Mouse (Mus musculus) T-cell, adult 2 months (primary cell): ENCODE results near the gene Gpr19.
A peak's percentile ranks its signal among the peaks of the same experiment; 100 is the strongest.

Source experiments
- DNase-seq: peaks from one replicate; pipeline ENCODE4 v3.0.0; 2022; ENCODE audit warnings: low spot score

Gpr19 gene

DNA sequence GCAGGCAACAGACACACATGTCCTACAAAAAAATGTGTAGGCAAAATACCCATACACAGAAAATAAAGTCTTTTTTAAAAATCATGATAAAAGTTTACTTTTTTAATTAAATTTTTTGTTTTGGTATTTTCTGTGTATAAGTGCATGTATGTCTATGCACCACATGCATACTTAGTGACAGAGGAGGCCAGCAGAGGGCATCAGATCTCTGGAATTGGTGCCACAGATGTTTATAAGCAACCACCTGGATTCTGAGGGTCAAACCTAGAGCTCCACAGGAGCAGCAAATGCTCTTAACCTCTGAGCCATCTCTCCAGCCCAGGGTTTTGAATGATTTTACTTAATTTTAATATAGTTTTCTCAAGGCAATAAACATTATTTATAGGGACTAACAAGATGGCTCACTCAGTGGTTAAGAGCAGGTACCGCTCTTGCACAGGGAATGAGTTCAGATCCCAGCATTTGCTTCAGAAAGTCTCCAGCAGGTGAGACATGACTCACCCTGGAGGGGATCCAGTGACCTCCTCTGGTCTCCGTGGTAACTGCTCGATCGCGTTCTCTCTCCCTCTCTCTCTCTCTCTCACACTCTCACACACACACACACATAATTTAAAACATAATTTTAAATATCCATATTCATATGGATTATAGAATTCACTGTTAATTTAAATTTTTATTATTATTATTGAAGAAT lies 50.0 kb downstream of the Gpr19 start:
- peak; percentile 15 for DNase-seq

DNA sequence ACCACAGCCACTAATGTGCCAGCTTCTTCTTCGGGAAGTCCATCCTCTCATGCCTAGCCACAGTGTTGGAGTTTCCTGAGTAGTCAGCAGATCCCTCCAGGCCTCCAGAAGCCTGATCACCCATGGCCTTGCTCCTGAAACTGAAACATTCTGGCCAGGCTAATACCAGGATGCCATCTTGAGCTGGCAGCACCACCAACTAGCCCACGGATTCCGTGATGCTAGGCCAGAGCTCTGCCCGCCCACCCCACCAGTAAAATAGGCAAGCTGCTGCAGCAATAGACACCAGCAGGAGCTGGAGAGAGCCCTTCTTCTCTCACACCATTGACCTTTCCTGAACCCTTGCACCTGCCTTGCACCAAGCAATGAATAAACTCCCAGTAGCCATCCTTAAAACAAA lies 50.8 kb downstream of the Gpr19 start:
- DNase-seq: no peak

DNA sequence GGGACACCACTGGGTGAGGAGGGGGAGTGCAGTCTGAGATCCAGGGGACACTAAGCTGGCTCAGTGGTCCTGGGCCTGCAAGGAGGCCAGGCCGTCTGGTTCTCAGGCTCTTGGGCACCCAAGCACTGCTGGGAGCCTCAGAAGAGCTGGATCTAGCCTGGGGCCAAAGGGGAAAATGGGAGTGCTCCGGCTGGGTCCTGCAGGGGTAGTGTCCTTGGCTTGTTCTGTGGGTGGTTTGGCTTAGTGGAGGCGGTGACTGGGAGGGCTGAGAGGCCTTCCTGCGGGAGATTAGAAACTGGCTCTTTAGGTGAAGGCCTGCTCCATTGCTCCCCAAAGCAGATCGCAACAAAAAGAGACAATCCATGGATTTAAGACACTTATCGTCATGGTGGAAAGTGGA lies 52.1 kb downstream of the Gpr19 start:
- DNase-seq: no peak

DNA sequence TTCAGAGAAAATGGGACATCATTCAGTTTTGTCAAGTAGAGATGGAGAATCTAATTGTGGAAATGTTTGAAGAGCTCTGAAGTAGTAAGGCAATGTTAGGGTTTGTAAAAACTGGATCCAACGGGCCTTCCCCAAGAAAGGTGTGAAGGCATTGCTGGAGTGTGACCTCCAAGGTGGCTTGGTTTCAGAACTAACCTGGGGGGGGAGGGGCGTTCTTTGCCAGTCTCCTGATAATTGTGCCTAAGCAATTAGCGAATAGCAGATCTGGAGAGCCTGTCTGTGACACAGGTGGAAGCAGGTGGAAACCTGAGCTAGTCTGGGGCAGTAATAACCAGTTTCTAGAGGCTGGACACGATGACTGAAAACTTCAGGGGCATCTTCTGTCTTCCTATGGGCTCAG lies 52.7 kb downstream of the Gpr19 start:
- DNase-seq: no peak

DNA sequence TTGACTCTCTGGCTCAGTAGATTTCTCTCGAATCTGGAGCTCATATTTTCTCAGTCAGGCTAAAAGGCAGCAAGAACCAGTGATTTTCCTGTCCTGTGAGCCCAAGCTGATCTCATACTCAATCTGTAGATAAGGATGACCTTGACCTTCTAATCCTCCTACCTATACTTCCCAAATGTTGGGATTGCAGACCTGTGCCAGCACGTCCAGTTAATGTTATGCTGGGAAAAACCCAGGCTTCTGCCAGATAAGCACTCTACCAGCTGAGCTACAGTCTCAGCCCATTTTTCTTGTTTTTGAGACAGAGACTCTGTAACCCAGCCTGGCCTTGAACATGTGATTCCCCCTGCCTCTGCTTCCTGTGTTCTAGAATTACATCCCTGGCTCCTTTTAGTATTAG lies 58.0 kb downstream of the Gpr19 start:
- no peak for DNase-seq

DNA sequence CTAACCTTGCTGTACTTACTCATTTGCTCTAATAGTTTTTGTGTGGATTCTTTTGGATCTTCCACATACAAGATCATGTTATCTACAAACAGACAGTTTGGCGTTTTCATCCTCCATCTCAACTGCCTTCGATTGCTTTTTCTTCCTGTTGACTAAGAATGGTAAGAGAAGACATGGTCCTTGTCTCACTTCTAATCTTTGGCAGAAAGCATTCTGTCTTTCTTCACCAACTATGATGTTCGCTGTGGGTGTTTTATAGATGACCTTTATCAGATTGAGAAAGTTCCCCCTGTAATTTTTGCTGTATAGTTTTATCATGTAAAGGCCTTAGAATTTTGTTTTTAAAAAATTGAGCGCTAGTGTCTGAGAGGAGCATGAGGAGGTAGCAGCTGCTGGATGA lies 60.3 kb downstream of the Gpr19 start:
- DNase-seq: no peak

DNA sequence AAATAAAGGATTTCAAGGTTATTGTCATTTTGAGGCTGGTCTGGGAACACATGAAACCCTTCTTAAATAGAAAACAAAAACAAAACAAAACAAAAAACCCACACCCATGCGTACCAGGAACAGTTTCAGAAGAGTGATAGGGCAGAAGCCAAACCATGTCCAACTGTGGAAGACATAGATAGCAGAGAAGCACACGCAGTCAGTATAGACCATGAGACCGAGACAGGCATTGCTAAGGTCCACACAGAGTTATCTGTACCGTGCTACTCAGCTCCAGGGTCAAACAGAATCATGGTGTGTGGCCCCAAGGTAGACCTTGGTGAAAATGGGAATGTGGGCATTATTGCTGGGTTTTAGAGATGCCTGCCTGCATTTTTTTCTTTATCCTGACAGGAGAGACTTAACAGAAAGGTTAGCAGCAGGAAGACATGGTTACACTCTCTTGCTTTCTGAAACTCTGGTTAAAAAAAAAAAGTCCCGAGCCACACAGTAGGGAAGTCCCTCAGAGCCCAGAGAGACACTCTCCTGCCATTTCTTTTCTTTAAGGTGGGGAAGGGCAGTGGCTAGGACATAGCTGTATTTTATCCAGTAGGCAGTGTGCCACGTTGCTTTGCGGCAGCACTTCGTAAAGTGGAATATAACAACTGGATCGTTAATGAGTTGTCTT lies 63.7 kb downstream of the Gpr19 start:
- no peak for DNase-seq

DNA sequence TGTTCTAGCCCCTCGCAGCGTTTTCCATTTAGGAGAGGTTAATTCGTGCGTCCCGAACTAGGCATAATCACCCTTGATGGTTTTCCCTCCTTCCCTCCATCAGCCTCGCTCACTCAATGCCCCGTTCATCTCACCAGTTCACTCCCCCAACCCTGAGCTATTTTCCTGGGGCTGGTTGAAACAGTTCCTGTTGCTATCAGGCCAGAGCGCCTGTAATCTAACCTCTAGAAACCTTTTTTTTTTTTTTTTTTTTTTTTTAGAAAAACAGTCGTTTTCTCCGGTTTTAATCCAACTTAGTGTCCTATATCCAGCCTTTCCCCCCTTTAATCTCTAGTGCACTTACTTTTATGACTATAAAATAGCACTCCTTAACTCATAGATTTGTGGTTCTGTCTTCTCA lies 67.6 kb downstream of the Gpr19 start:
- no peak for DNase-seq

- DNase-seq: peak; percentile 97
Observed at GRCm38 (mm10) chr6:134829786-134830700, 68.3 kb downstream of the Gpr19 start, which contains the start of gene Crebl2. TSS of gene Crebl2 (plus strand) at chr6:134830154.

GRCm38 (mm10) chr6:134822844-134823243 lies 75.5 kb downstream of the Gpr19 start:
- DNase-seq: peak; percentile 13

DNA sequence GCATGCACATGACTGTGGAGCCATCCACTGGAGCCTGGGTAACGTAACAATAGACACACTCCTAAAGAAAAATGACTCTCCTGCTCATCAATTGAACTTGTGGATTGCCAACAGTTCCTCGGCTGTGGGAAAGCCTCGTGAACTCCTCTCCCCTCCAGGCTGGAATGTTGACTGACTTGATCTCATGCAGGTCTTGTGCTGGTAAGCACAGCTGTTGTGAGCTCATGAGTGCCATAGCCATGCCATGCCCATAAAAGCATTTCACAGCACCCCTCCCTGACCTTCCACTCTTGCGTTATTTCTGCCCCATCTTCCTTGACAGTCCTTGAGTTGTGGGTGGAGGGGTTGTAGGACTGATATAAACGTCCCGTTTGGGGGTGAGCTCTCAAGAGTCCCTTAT lies 78.0 kb downstream of the Gpr19 start:
- DNase-seq: no peak

DNA sequence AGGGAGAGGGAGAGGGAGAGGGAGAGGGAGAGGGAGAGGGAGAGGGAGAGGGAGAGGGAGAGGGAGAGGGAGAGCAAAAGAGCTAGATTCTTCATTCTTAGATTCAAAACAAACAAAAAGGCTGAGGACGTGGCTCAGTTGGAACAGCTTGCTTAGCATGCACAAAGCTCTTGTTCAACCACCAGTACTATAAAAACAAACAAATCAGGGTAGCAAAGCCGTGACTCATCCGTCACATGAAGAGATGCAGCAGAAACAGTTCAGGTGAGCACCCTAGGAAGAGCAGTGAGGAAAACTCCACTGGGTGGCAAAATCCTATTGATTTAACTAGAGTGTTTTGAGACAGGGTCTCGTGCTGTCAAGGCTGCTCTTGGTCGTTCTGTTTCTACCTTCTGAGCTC lies 78.6 kb downstream of the Gpr19 start:
- DNase-seq: no peak
